Mouse (Mus musculus) neural tube, embryonic 12.5 days (tissue): Measurements from ENCODE around the gene Ddx58. TPM values are rescaled to one million over a fixed set of nuclear protein-coding genes. Genes with fewer than 3 reads are reported as not detected.

Experiments used
- polyA plus RNA-seq: library from polyadenylated mRNA; unstranded; fragments of >200 nt; fragmentation: Nextera tagmentation; extraction: Ambion mirVana; gene quantifications from 2 replicates; pipeline ENCODE4 v1.2.1, GENCODE M21; 2016

Ddx58 gene
- polyA plus RNA-seq, 1 experiment from 2014 or later, result 4.3 TPM

Other genes starting within 250 kb of the Ddx58 start
- gene Aco1, start 96.7 kb downstream of the Ddx58 start, polyA plus RNA-seq, result 58.5 TPM in 2 replicates
- 23.0 and 24.0 TPM in 2 replicates for gene Smim27, start 29.8 kb upstream of the Ddx58 start, polyA plus RNA-seq
- gene Topors, start 30.0 kb upstream of the Ddx58 start, polyA plus RNA-seq, result 43.2 and 43.4 TPM in 2 replicates
- gene Ndufb6, start 39.6 kb upstream of the Ddx58 start, polyA plus RNA-seq, result 287 and 291 TPM in 2 replicates
- gene Tmem215, start 232.4 kb upstream of the Ddx58 start, polyA plus RNA-seq, result 0.17 and 0.39 TPM in 2 replicates